Mouse (Mus musculus) frontal cortex, adult (tissue): ENCODE data around the gene Slc16a4.

ENCODE experiments used
- ATAC-seq: cut with Nextera tagmentation; 2 replicates; pipeline ENCODE4 v1.9.2; 2017; ENCODE audit warnings: mild to moderate bottlenecking, moderate library complexity, mixed read lengths; ENCODE audit not compliant: low TSS enrichment

The Slc16a4 gene

GRCm38 (mm10) chr3:107360341-107360740 is 69.3 kb downstream of the Slc16a4 start:
- ATAC-seq = no peak
